9 mouse cellular contexts compared by ENCODE assay signal in genomic region chr1:53824446-53825337, GRCm38 (mm10). TPM values are rescaled to one million over a fixed set of nuclear protein-coding genes. Genes with fewer than 3 reads are reported as not detected.
A peak's percentile ranks its signal among the peaks of the same experiment; 100 is the strongest.
DNase-seq lines count a peak whose midpoint lies in the region; ATAC-seq and TF ChIP-seq lines count a peak whose summit lies in the region.
"Had no signal": no experiment of that assay in that cellular context is flagged by ENCODE, and none has a peak within 500 bp of the region (broad histone marks: within the 10 kb centered on the region; RNA-seq: fewer than 3 reads in every experiment).

No protein-coding gene starts in this region.

- no peak overlapping the region for H3K27ac ChIP-seq in heart, postnatal 0 days (ENCODE audit: low read depth)
- no peak overlapping the region for H3K27ac ChIP-seq in heart, embryonic 11.5 days (ENCODE audit: low read depth, low read length)
- H3K27ac ChIP-seq in bone marrow macrophage, adult 2 months (ENCODE audit: insufficient read depth, low read depth, low read length): peak overlapping the region; percentile 97

- no peak for TF ChIP-seq EP300 in heart, postnatal 0 days (IDR thresholded peaks at IDR 0.05; ENCODE audit: low read depth)

- WGBS in heart, postnatal 0 days: 66% methylated on average over 9 of the region's 9 CpGs
- 72% methylated on average over 9 of the region's 9 CpGs for WGBS in heart, embryonic 11.5 days (ENCODE audit: insufficient replicate concordance)

- no peak for ATAC-seq in heart, postnatal 0 days (ENCODE audit: insufficient read depth, low read depth)
- ATAC-seq in heart, embryonic 11.5 days (replicated peaks; ENCODE audit: insufficient number of reproducible peaks, low FRiP score, low TSS enrichment): no peak
- ATAC-seq in monocyte, adult 5-6 weeks (replicated peaks; ENCODE audit: insufficient number of reproducible peaks, low FRiP score, low TSS enrichment, poor library complexity, severe bottlenecking): peak; percentile 74

- peaks cover 7% of the 10 kb centered on the region; the same call in 1 of the 2 replicates for H3K36me3 ChIP-seq in heart, postnatal 0 days (replicated peaks; ENCODE audit: control insufficient read depth, insufficient read depth, low read length)
- peaks cover 2% of the 10 kb centered on the region; the same call in 1 of the 2 replicates for H3K36me3 ChIP-seq in heart, embryonic 11.5 days (ENCODE audit: control insufficient read depth, insufficient read depth, low read length)

- H3K4me2 ChIP-seq in heart, postnatal 0 days (ENCODE audit: low read depth, low read length): no peak overlapping the region
- no peak overlapping the region for H3K4me2 ChIP-seq in heart, embryonic 11.5 days

- TF ChIP-seq CTCF in heart, postnatal 0 days (IDR thresholded peaks at IDR 0.05; ENCODE audit: low read depth): 0 out of 2 replicates have a peak, but pooled peaks have one; percentile 2
- no peak for TF ChIP-seq CTCF in bone marrow macrophage, adult 2 months (IDR thresholded peaks at IDR 0.05; ENCODE audit: low read depth, low read length)

- no peak overlapping the region for H3K4me3 ChIP-seq in heart, postnatal 0 days (ENCODE audit: low read depth, low read length)
- H3K4me3 ChIP-seq in heart, embryonic 11.5 days (ENCODE audit: low read depth, low read length): no peak overlapping the region
- no peak overlapping the region for H3K4me3 ChIP-seq in bone marrow macrophage, adult 2 months (ENCODE audit: insufficient read depth, low read length)

- H3K4me1 ChIP-seq in heart, postnatal 0 days (ENCODE audit: control insufficient read depth, insufficient read depth): peaks cover 13% of the 10 kb centered on the region
- peaks cover 3% of the 10 kb centered on the region; the same call in 1 of the 2 replicates for H3K4me1 ChIP-seq in heart, embryonic 11.5 days (ENCODE audit: control insufficient read depth, insufficient read depth, low read length)
- peaks cover 33% of the 10 kb centered on the region for H3K4me1 ChIP-seq in bone marrow macrophage, adult 2 months (ENCODE audit: control insufficient read depth, insufficient read depth, low read length)

- H3K27me3 ChIP-seq in heart, postnatal 0 days (ENCODE audit: control insufficient read depth, insufficient read depth, low read length): no peaks in the 10 kb centered on the region
- H3K27me3 ChIP-seq in heart, embryonic 11.5 days (ENCODE audit: control insufficient read depth, insufficient read depth, low read length): no peaks in the 10 kb centered on the region

- H3K9me3 ChIP-seq in heart, postnatal 0 days (replicated peaks; ENCODE audit: control insufficient read depth, low read length): no peaks in the 10 kb centered on the region
- H3K9me3 ChIP-seq in heart, embryonic 11.5 days (replicated peaks; ENCODE audit: control insufficient read depth, low read length): no peaks in the 10 kb centered on the region

- DNase-seq in heart, postnatal 0 days (ENCODE audit: low spot score): no peak
- peak; percentile 49 for DNase-seq in lung, postnatal 36 days
- DNase-seq in lung, postnatal 14 days: no peak
- DNase-seq in frontal cortex, postnatal 25 days (ENCODE audit: low spot score in 2 of 2): no peak
- no peak for DNase-seq in embryo, embryonic 11 days
- DNase-seq: heart, postnatal 4 days had no signal

- TF ChIP-seq POLR2A in bone marrow macrophage, adult 2 months (IDR thresholded peaks at IDR 0.05; ENCODE audit: borderline replicate concordance, low read depth, low read length): no peak

- no peak overlapping the region for H3K9ac ChIP-seq in heart, postnatal 0 days (replicated peaks; ENCODE audit: low read depth, low read length)
- H3K9ac ChIP-seq in heart, embryonic 11.5 days (ENCODE audit: low read depth, low read length): no peak overlapping the region

RNA-seq across cellular contexts. Expression of gene Stk17b, which starts 39.7 kb away (rescaled TPM):
- total RNA-seq in heart, postnatal 0 days (2014; rRNA removed; ENCODE audit: low replicate concordance): 21.4 and 33.6 TPM in 2 replicates
- polyA plus RNA-seq in heart, postnatal 0 days (2015; fragmentation: Nextera tagmentation; extraction: Ambion mirVana): 9.7 and 10.2 TPM in 2 replicates
- polyA plus RNA-seq in heart, embryonic 11.5 days (2014; fragmentation: Nextera tagmentation; extraction: Ambion mirVana): 17.2 and 18.6 TPM in 2 replicates
- 81.1 TPM in 2 replicates for polyA plus RNA-seq in bone marrow macrophage, adult 2 months (2012; ENCODE audit: insufficient read depth, insufficient read length, missing spikeins)
- total RNA-seq in monocyte, adult 5-6 weeks (2017): 596 to 1,071 TPM (median 1,020 TPM) in 3 replicates
